ENCODE assay signal across 26 mouse cellular contexts in genomic region chr16:59573961-59574360, GRCm38 (mm10). TPM values are rescaled to one million over a fixed set of nuclear protein-coding genes. Genes with fewer than 3 reads are reported as not detected.
DNase-seq lines count a peak whose midpoint lies in the region; ATAC-seq and TF ChIP-seq lines count a peak whose summit lies in the region.
"Had no signal": no experiment of that assay in that cellular context is flagged by ENCODE, and none has a peak within 500 bp of the region (broad histone marks: within the 10 kb centered on the region; RNA-seq: fewer than 3 reads in every experiment).

No protein-coding gene starts in this region.

- no peak overlapping the region for H3K4me2 ChIP-seq in kidney, embryonic 16.5 days (replicated peaks; ENCODE audit: low read depth, low read length)
- H3K4me2 ChIP-seq: forebrain, embryonic 13.5 days; heart, embryonic 12.5 days; hindbrain, embryonic 13.5 days; intestine, embryonic 15.5 days had no signal

- no peak overlapping the region for H3K4me3 ChIP-seq in gastrocnemius, adult 2 months
- no peak overlapping the region for H3K4me3 ChIP-seq in heart, embryonic 10.5 days
- H3K4me3 ChIP-seq in kidney, adult 2 months (ENCODE audit: insufficient read depth, low read depth, low read length): no peak overlapping the region
- no peak overlapping the region for H3K4me3 ChIP-seq in kidney, embryonic 16.5 days (ENCODE audit: low read length)
- H3K4me3 ChIP-seq: forebrain, embryonic 10.5 days; forebrain, embryonic 13.5 days; heart, adult 2 months; heart, embryonic 12.5 days; hindbrain, embryonic 10.5 days; hindbrain, embryonic 13.5 days; intestine, embryonic 15.5 days had no signal

- intact Hi-C loops in gastrocnemius, adult 2 months (cut with DNase I): no loop called here
- intact Hi-C loops in heart, postnatal 36 days (cut with DNase I): no loop called here

- DNase-seq in gastrocnemius, adult 2 months: no peak
- DNase-seq in gastrocnemius, postnatal 4 days (ENCODE audit: low spot score in 2 of 2): no peak
- peak; percentile 55 for DNase-seq in heart, embryonic 10.5 days (ENCODE audit: low spot score)
- DNase-seq in heart, postnatal 36 days: no peak
- DNase-seq in kidney, adult 2 months: peak; percentile 15
- DNase-seq: adrenal gland, postnatal 10 days; adrenal gland, postnatal 36 days; B cell, adult 2 months; cerebellum, adult 18-20 months; cerebellum, adult 9-10 months; cerebellum, postnatal 14 days; gastrocnemius, postnatal 36 days; heart, adult 2 months; kidney, adult 11 months had no signal

- 87% methylated on average over 11 of the region's 11 CpGs for whole genome bisulfite sequencing in heart, embryonic 10.5 days
- WGBS in kidney, adult 2 months: 58% methylated on average over 11 of the region's 11 CpGs
- WGBS in kidney, embryonic 16.5 days: 46% methylated on average over 11 of the region's 11 CpGs

- no peaks in the 10 kb centered on the region for H3K27me3 ChIP-seq in heart, embryonic 10.5 days (ENCODE audit: insufficient read depth, poor library complexity, severe bottlenecking)
- no peaks in the 10 kb centered on the region for H3K27me3 ChIP-seq in kidney, adult 2 months (replicated peaks; ENCODE audit: control insufficient read depth, insufficient read depth, low read length)
- H3K27me3 ChIP-seq in kidney, embryonic 16.5 days (ENCODE audit: insufficient read depth, low read length): no peaks in the 10 kb centered on the region
- H3K27me3 ChIP-seq: CH12.LX; forebrain, embryonic 13.5 days; heart, embryonic 12.5 days; hindbrain, embryonic 13.5 days; intestine, embryonic 15.5 days; Patski had no signal

- peaks cover 18% of the 10 kb centered on the region for H3K4me1 ChIP-seq in heart, embryonic 10.5 days
- H3K4me1 ChIP-seq in kidney, adult 2 months (ENCODE audit: control insufficient read depth, insufficient read depth, low read length): peaks cover 2% of the 10 kb centered on the region; the same call in 1 of the 2 replicates
- H3K4me1 ChIP-seq in kidney, embryonic 16.5 days (ENCODE audit: insufficient read depth, low read length): peaks cover 6% of the 10 kb centered on the region; the same call in 1 of the 2 replicates
- H3K4me1 ChIP-seq: forebrain, embryonic 10.5 days; forebrain, embryonic 13.5 days; hindbrain, embryonic 10.5 days; intestine, embryonic 15.5 days had no signal

- no peak overlapping the region for H3K9ac ChIP-seq in kidney, embryonic 16.5 days (replicated peaks; ENCODE audit: low read length)
- H3K9ac ChIP-seq: forebrain, embryonic 13.5 days; heart, embryonic 12.5 days; hindbrain, embryonic 13.5 days; intestine, embryonic 15.5 days had no signal

- TF ChIP-seq POLR2A in kidney, adult 2 months (IDR thresholded peaks at IDR 0.05; ENCODE audit: low read depth, low read length): no peak

- H3K36me3 ChIP-seq in heart, embryonic 10.5 days: peaks cover 31% of the 10 kb centered on the region
- no peaks in the 10 kb centered on the region for H3K36me3 ChIP-seq in kidney, adult 2 months (ENCODE audit: control insufficient read depth, insufficient read depth, low read length)
- no peaks in the 10 kb centered on the region for H3K36me3 ChIP-seq in kidney, embryonic 16.5 days (ENCODE audit: insufficient read depth, low read length)
- H3K36me3 ChIP-seq: forebrain, embryonic 10.5 days; G1E; hindbrain, embryonic 13.5 days; intestine, embryonic 15.5 days had no signal

- no peaks in the 10 kb centered on the region for H3K9me3 ChIP-seq in heart, embryonic 10.5 days
- no peaks in the 10 kb centered on the region for H3K9me3 ChIP-seq in kidney, embryonic 16.5 days (ENCODE audit: low read length)
- H3K9me3 ChIP-seq: forebrain, embryonic 10.5 days; forebrain, embryonic 13.5 days; G1E; heart, embryonic 12.5 days; hindbrain, embryonic 10.5 days; hindbrain, embryonic 13.5 days; intestine, embryonic 15.5 days had no signal

- TF ChIP-seq CTCF in gastrocnemius, adult 2 months (IDR thresholded peaks at IDR 0.05): no peak
- TF ChIP-seq CTCF in kidney, adult 2 months (conservative IDR thresholded peaks at IDR 0.05; ENCODE audit: insufficient read depth, insufficient read length, low read depth, low read length): no peak

- 0 out of 2 replicates have a peak overlapping the region, but pooled peaks have one; percentile 16 for H3K27ac ChIP-seq in gastrocnemius, adult 2 months
- H3K27ac ChIP-seq in heart, embryonic 10.5 days: no peak overlapping the region
- no peak overlapping the region for H3K27ac ChIP-seq in kidney, adult 2 months (ENCODE audit: insufficient read depth, low read depth, low read length)
- no peak overlapping the region for H3K27ac ChIP-seq in kidney, embryonic 16.5 days (ENCODE audit: low read length)
- H3K27ac ChIP-seq: forebrain, embryonic 10.5 days; forebrain, embryonic 13.5 days; heart, adult 2 months; hindbrain, embryonic 10.5 days; hindbrain, embryonic 13.5 days; intestine, embryonic 15.5 days had no signal

- ATAC-seq in kidney, embryonic 16.5 days (ENCODE audit: low FRiP score, low TSS enrichment): no peak
- ATAC-seq: forebrain, embryonic 13.5 days; forebrain, embryonic 16.5 days; hindbrain, embryonic 16.5 days; intestine, embryonic 15.5 days; Patski had no signal

RNA-seq across cellular contexts. Expression of gene Crybg3, which starts 26.8 kb away (rescaled TPM):
- total RNA-seq in gastrocnemius, adult 2 months (2021): 10 to 100 TPM; 44.3 to 57.6 TPM
- 10 to 100 TPM; 35.7 to 36.8 TPM for total RNA-seq in gastrocnemius, postnatal 4 days (2021)
- 11.4 and 17.5 TPM in 2 replicates for polyA plus RNA-seq in heart, embryonic 10.5 days (2016; fragmentation: Nextera tagmentation; extraction: Ambion mirVana)
- total RNA-seq in heart, postnatal 36 days (2021): 10 to 100 TPM; 65.4 to 90.1 TPM
- polyA plus RNA-seq in kidney, adult 2 months (2012; rRNA removed): 4.1 and 4.7 TPM in 2 replicates
- polyA plus RNA-seq in kidney, embryonic 16.5 days (2015; fragmentation: Nextera tagmentation; extraction: Ambion mirVana): 7.6 and 8.7 TPM in 2 replicates

Comparison
In these comparisons a context has a peak if more than half of its experiments do, and no peak if none do; other contexts are left out.
1. DNase-seq: peak in heart, embryonic 10.5 days (single experiment) and kidney, adult 2 months (single experiment); none in gastrocnemius, adult 2 months (single experiment), gastrocnemius, postnatal 4 days (0 of 2) and heart, postnatal 36 days (0 of 2).